Mouse (Mus musculus): Measurements from ENCODE around the gene Nr4a3.
A peak's percentile ranks its signal among the peaks of the same experiment; 100 is the strongest.

Gene Nr4a3

GRCm38 (mm10) chr4:48044491-48045211 lies at the start of gene Nr4a3:
Nr4a3 (plus strand) TSS chr4:48045153.
- DNase-seq (ENCODE audit: low read depth, low spot score) = peak; percentile 88

GRCm38 (mm10) chr4:48002969-48003368 lies 42.0 kb upstream of the Nr4a3 start:
- no peak for DNase-seq (ENCODE audit: low read depth, low spot score)

- DNase-seq (ENCODE audit: low read depth, low spot score) = no peak
These were observed 41.5 kb upstream of the Nr4a3 start for GRCm38 (mm10) chr4:48003456-48003855.

- no peak for DNase-seq (ENCODE audit: low read depth, low spot score)
These were observed 38.6 kb upstream of the Nr4a3 start for GRCm38 (mm10) chr4:48006355-48006754.

- no peak for DNase-seq (ENCODE audit: low read depth, low spot score)
These were observed 32.7 kb upstream of the Nr4a3 start for GRCm38 (mm10) chr4:48012209-48012608.

GRCm38 (mm10) chr4:48022966-48023365 lies 22.0 kb upstream of the Nr4a3 start:
- DNase-seq (ENCODE audit: low read depth, low spot score) = no peak

- DNase-seq (ENCODE audit: low read depth, low spot score) = peak; percentile 31
These were observed 15.3 kb upstream of the Nr4a3 start for GRCm38 (mm10) chr4:48029652-48030051.

- DNase-seq (ENCODE audit: low read depth, low spot score) = no peak
These were observed 10.7 kb upstream of the Nr4a3 start for GRCm38 (mm10) chr4:48034287-48034686.

- DNase-seq (ENCODE audit: low read depth, low spot score) = no peak
These were observed 7.3 kb upstream of the Nr4a3 start for GRCm38 (mm10) chr4:48037646-48038045.

GRCm38 (mm10) chr4:48038847-48039246 lies 6.1 kb upstream of the Nr4a3 start:
- DNase-seq (ENCODE audit: low read depth, low spot score) = no peak

GRCm38 (mm10) chr4:48039736-48040135 lies 5.2 kb upstream of the Nr4a3 start:
- no peak for DNase-seq (ENCODE audit: low read depth, low spot score)

- no peak for DNase-seq (ENCODE audit: low read depth, low spot score)
These were observed 2.5 kb upstream of the Nr4a3 start for GRCm38 (mm10) chr4:48042466-48042785.

- peak; percentile 95 for DNase-seq (ENCODE audit: low read depth, low spot score)
These were observed 1.9 kb upstream of the Nr4a3 start for GRCm38 (mm10) chr4:48042786-48043701.

GRCm38 (mm10) chr4:48044141-48044490 lies 837 bp upstream of the Nr4a3 start:
- no peak for DNase-seq (ENCODE audit: low read depth, low spot score)

GRCm38 (mm10) chr4:48045281-48045720 lies 348 bp downstream of the Nr4a3 start:
- peak; percentile 49 for DNase-seq (ENCODE audit: low read depth, low spot score)

GRCm38 (mm10) chr4:48045721-48046460 lies 938 bp downstream of the Nr4a3 start:
- DNase-seq (ENCODE audit: low read depth, low spot score) = peak; percentile 70

GRCm38 (mm10) chr4:48046461-48046901 lies 1.5 kb downstream of the Nr4a3 start:
- DNase-seq (ENCODE audit: low read depth, low spot score) = peak; percentile 35

- no peak for DNase-seq (ENCODE audit: low read depth, low spot score)
These were observed 2.3 kb downstream of the Nr4a3 start for GRCm38 (mm10) chr4:48047136-48047765.

GRCm38 (mm10) chr4:48047766-48048371 lies 2.9 kb downstream of the Nr4a3 start:
- peak; percentile 28 for DNase-seq (ENCODE audit: low read depth, low spot score)

- DNase-seq (ENCODE audit: low read depth, low spot score) = no peak
These were observed 3.7 kb downstream of the Nr4a3 start for GRCm38 (mm10) chr4:48048456-48049315.

Measured in R1 (cell line).